ENCODE assay signal across 22 mouse cellular contexts in genomic region chr16:13419752-13420151, GRCm38 (mm10).
A peak's percentile ranks its signal among the peaks of the same experiment; 100 is the strongest.
DNase-seq lines count a peak whose midpoint lies in the region; ATAC-seq and TF ChIP-seq lines count a peak whose summit lies in the region.
"Had no signal": no experiment of that assay in that cellular context is flagged by ENCODE, and none has a peak within 500 bp of the region (broad histone marks: within the 10 kb centered on the region; RNA-seq: fewer than 3 reads in every experiment).

No protein-coding gene starts in this region.

- H3K36me3 ChIP-seq in midbrain, embryonic 10.5 days = 0 out of 2 replicates have a peak, but pooled peaks cover 7% of the 10 kb centered on the region
- H3K36me3 ChIP-seq in hindbrain, embryonic 12.5 days = no peaks in the 10 kb centered on the region

- no peak overlapping the region for H3K9ac ChIP-seq in hindbrain, embryonic 12.5 days
- H3K9ac ChIP-seq: embryonic facial prominence, embryonic 15.5 days; heart, embryonic 12.5 days; hindbrain, embryonic 15.5 days had no signal

- DNase-seq in layer of hippocampus, adult 2 months (ENCODE audit: low spot score in 2 of 2) = no peak
- DNase-seq in layer of hippocampus, postnatal 10 days (ENCODE audit: low spot score in 2 of 2) = no peak
- DNase-seq in MN1 (ENCODE audit: low spot score) = peak; percentile 28
- DNase-seq in midbrain, embryonic 10.5 days (ENCODE audit: low spot score) = no peak
- no peak for DNase-seq in lung, postnatal 4 days
- DNase-seq: adrenal gland, adult 8-10 months; cerebellum, adult 11-12 months; cerebellum, adult 9-10 months; cerebellum, postnatal 36 days; gastrocnemius, postnatal 10 days; heart, adult 2 months; kidney, adult 2 months had no signal

- H3K4me3 ChIP-seq in layer of hippocampus, adult 2 months = no peak overlapping the region
- H3K4me3 ChIP-seq in midbrain, embryonic 10.5 days = no peak overlapping the region
- H3K4me3 ChIP-seq in hindbrain, embryonic 12.5 days = no peak overlapping the region
- H3K4me3 ChIP-seq: embryonic facial prominence, embryonic 15.5 days; erythroblast, embryonic 14.5 days; forebrain, embryonic 10.5 days; heart, adult 2 months; heart, embryonic 12.5 days; hindbrain, embryonic 10.5 days; hindbrain, embryonic 15.5 days had no signal

- no peaks in the 10 kb centered on the region for H3K27me3 ChIP-seq in midbrain, embryonic 10.5 days (ENCODE audit: low read depth, poor library complexity, severe bottlenecking)
- no peaks in the 10 kb centered on the region for H3K27me3 ChIP-seq in hindbrain, embryonic 12.5 days
- H3K27me3 ChIP-seq: embryonic facial prominence, embryonic 15.5 days; heart, embryonic 12.5 days; hindbrain, embryonic 15.5 days had no signal

- no peak overlapping the region for H3K4me2 ChIP-seq in hindbrain, embryonic 12.5 days (replicated peaks)
- H3K4me2 ChIP-seq: embryonic facial prominence, embryonic 15.5 days; heart, embryonic 12.5 days; hindbrain, embryonic 15.5 days had no signal

- no peaks in the 10 kb centered on the region for H3K4me1 ChIP-seq in midbrain, embryonic 10.5 days
- H3K4me1 ChIP-seq in hindbrain, embryonic 12.5 days = no peaks in the 10 kb centered on the region
- H3K4me1 ChIP-seq: embryonic facial prominence, embryonic 15.5 days; forebrain, embryonic 10.5 days; hindbrain, embryonic 10.5 days; hindbrain, embryonic 15.5 days had no signal

- H3K27ac ChIP-seq in layer of hippocampus, adult 2 months = peak overlapping the region; percentile 12; the same call in 1 of the 2 replicates
- H3K27ac ChIP-seq in midbrain, embryonic 10.5 days (replicated peaks) = no peak overlapping the region
- no peak overlapping the region for H3K27ac ChIP-seq in hindbrain, embryonic 12.5 days
- H3K27ac ChIP-seq: embryonic facial prominence, embryonic 15.5 days; forebrain, embryonic 10.5 days; heart, adult 2 months; hindbrain, embryonic 10.5 days; hindbrain, embryonic 15.5 days had no signal

- WGBS in midbrain, embryonic 10.5 days = 88% methylated on average over 2 of the region's 2 CpGs
- WGBS in hindbrain, embryonic 12.5 days = 74% methylated on average over 2 of the region's 2 CpGs

- TF ChIP-seq CTCF in layer of hippocampus, adult 2 months (conservative IDR thresholded peaks at IDR 0.05) = no peak

- ATAC-seq in megakaryocyte, adult 5-6 weeks (ENCODE audit: poor library complexity, severe bottlenecking) = peak; percentile 18; the same call in 1 of the 2 replicates
- ATAC-seq in hindbrain, embryonic 12.5 days (ENCODE audit: low FRiP score) = no peak
- ATAC-seq: forebrain, embryonic 14.5 days; intestine, embryonic 16.5 days had no signal

- no peaks in the 10 kb centered on the region for H3K9me3 ChIP-seq in midbrain, embryonic 10.5 days (replicated peaks)
- no peaks in the 10 kb centered on the region for H3K9me3 ChIP-seq in hindbrain, embryonic 12.5 days (replicated peaks)
- H3K9me3 ChIP-seq: embryonic facial prominence, embryonic 15.5 days; forebrain, embryonic 10.5 days; heart, embryonic 12.5 days; hindbrain, embryonic 10.5 days; hindbrain, embryonic 15.5 days had no signal
